Mouse (Mus musculus) neural tube, embryonic 13.5 days (tissue): ENCODE measurements around the gene Sod1. TPM values are rescaled to one million over a fixed set of nuclear protein-coding genes. Genes with fewer than 3 reads are reported as not detected.
A peak's percentile ranks its signal among the peaks of the same experiment; 100 is the strongest.
"Not testable (repeated sequence)": the region's sequence is repeated elsewhere in the genome, so short reads cannot be mapped to it uniquely, and the experiment has no call there.

ENCODE experiments used
- ATAC-seq: fragments of 200-750 bp; cut with Nextera tagmentation; 2 replicates; pipeline ENCODE4 v1.8.0; 2017; ENCODE audit warnings: low read depth, mild to moderate bottlenecking, moderate TSS enrichment, moderate library complexity
- H3K27ac ChIP-seq: fragments of 300-500 bp; sonication (generic); replicated peaks from 2 replicates; pipeline ENCODE4 v1.5.1; 2015; ENCODE audit warnings: moderate library complexity, mild to moderate bottlenecking, inconsistent platforms
- H3K27me3 ChIP-seq: fragments of 300-500 bp; sonication (generic); 2 replicates; pipeline ENCODE4 v1.6.1; 2015; ENCODE audit warnings: mild to moderate bottlenecking, inconsistent platforms
- H3K36me3 ChIP-seq: fragments of 300-500 bp; sonication (generic); 2 replicates; pipeline ENCODE4 v1.6.1; 2015; ENCODE audit warnings: mild to moderate bottlenecking, inconsistent platforms
- H3K4me1 ChIP-seq: fragments of 300-500 bp; sonication (generic); replicated peaks from 2 replicates; pipeline ENCODE4 v1.6.1; 2015; ENCODE audit warnings: inconsistent platforms
- H3K4me2 ChIP-seq: fragments of 300-500 bp; sonication (generic); 2 replicates; pipeline ENCODE4 v1.6.1; 2015; ENCODE audit warnings: inconsistent platforms, mild to moderate bottlenecking, moderate library complexity
- H3K4me3 ChIP-seq: fragments of 300-500 bp; sonication (generic); 2 replicates; pipeline ENCODE4 v1.5.1; 2015; ENCODE audit warnings: mild to moderate bottlenecking, inconsistent platforms
- H3K9ac ChIP-seq: fragments of 300-500 bp; sonication (generic); 2 replicates; pipeline ENCODE4 v1.6.1; 2015; ENCODE audit warnings: moderate library complexity, mild to moderate bottlenecking, inconsistent platforms
- H3K9me3 ChIP-seq: fragments of 300-500 bp; sonication (generic); 2 replicates; pipeline ENCODE4 v1.6.1; 2016; ENCODE audit warnings: inconsistent platforms
- WGBS: fragments of 180-500 bp; shearing (Covaris S2); methylation state at CpG from one replicate; pipeline ENCODE4 v1.1.7; 2015; 5-methylcytosine and 5-hydroxymethylcytosine counted together
- polyA plus RNA-seq: library from polyadenylated mRNA; unstranded; fragments of >200 nt; fragmentation: Nextera tagmentation; extraction: Ambion mirVana; gene quantifications from 2 replicates; pipeline ENCODE4 v1.2.1, GENCODE M21; 2015

Sod1 gene
- polyA plus RNA-seq, 1 experiment from 2014 or later: 918 TPM

- 91% methylated on average over 11 of the region's 11 CpGs for WGBS
- no peaks in the 10 kb centered on the region for H3K9me3 ChIP-seq
- no peak for ATAC-seq
- no peak overlapping the region for H3K4me2 ChIP-seq
- no peak overlapping the region for H3K4me3 ChIP-seq
- no peaks in the 10 kb centered on the region for H3K36me3 ChIP-seq
- no peaks in the 10 kb centered on the region for H3K27me3 ChIP-seq
- H3K27ac ChIP-seq: no peak overlapping the region
- 0 out of 2 replicates have a peak, but pooled peaks cover 3% of the 10 kb centered on the region for H3K4me1 ChIP-seq
- H3K9ac ChIP-seq: no peak overlapping the region
Measured at GRCm38 (mm10) chr16:90214731-90215565, 5.6 kb upstream of the Sod1 start.

DNA sequence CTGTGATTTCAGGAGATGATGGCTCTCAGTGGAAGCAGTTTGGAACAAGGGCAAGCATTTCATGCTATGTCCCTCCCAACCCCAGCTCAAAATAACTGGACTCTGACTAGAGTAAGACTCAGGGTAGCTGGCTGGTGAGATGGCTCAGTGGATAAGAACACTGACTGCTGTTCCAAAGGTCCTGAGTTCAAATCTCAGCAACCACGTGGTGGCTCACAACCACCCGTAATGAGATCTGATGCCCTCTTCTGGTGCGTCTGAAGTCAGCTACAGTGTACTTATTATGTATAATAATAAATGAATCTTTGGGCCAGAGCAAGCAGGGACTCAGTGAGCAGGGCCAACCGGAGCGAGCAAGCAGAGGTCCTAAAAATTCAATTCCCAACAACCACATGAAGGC, 4.7 kb upstream of the Sod1 start:
- H3K9ac ChIP-seq, H3K9me3 ChIP-seq, H3K36me3 ChIP-seq, H3K4me3 ChIP-seq, ATAC-seq, H3K27me3 ChIP-seq, H3K27ac ChIP-seq, H3K4me2 ChIP-seq, H3K4me1 ChIP-seq: not testable (repeated sequence)
- 88% methylated on average over 5 of the region's 5 CpGs for WGBS

- H3K4me3 ChIP-seq: no peak overlapping the region
- ATAC-seq: no peak
- no peak overlapping the region for H3K4me2 ChIP-seq
Measured at GRCm38 (mm10) chr16:90216414-90216813, 4.1 kb upstream of the Sod1 start.

GRCm38 (mm10) chr16:90217356-90217755, 3.2 kb upstream of the Sod1 start:
- H3K36me3 ChIP-seq: no peaks in the 10 kb centered on the region
- no peaks in the 10 kb centered on the region for H3K27me3 ChIP-seq
- H3K4me1 ChIP-seq: peaks cover 15% of the 10 kb centered on the region
- 20% methylated on average over 3 of the region's 3 CpGs for WGBS
- ATAC-seq: no peak
- H3K9me3 ChIP-seq: no peaks in the 10 kb centered on the region
- H3K27ac ChIP-seq: no peak overlapping the region
- no peak overlapping the region for H3K4me2 ChIP-seq
- no peak overlapping the region for H3K9ac ChIP-seq
- H3K4me3 ChIP-seq: no peak overlapping the region

More at GRCm38 (mm10) chr16:90216414-90216813, 4.1 kb upstream of the Sod1 start:
- no peak overlapping the region for H3K27ac ChIP-seq
- H3K27me3 ChIP-seq: no peaks in the 10 kb centered on the region
- peaks cover 6% of the 10 kb centered on the region for H3K4me1 ChIP-seq
- no peak overlapping the region for H3K9ac ChIP-seq
- no peaks in the 10 kb centered on the region for H3K36me3 ChIP-seq
- WGBS: 89% methylated on average over 2 of the region's 2 CpGs
- H3K9me3 ChIP-seq: no peaks in the 10 kb centered on the region

GRCm38 (mm10) chr16:90217926-90218325, 2.6 kb upstream of the Sod1 start:
- no peaks in the 10 kb centered on the region for H3K9me3 ChIP-seq
- no peak overlapping the region for H3K9ac ChIP-seq
- H3K4me1 ChIP-seq: peaks cover 21% of the 10 kb centered on the region
- H3K27me3 ChIP-seq: no peaks in the 10 kb centered on the region
- no peak overlapping the region for H3K4me3 ChIP-seq
- H3K4me2 ChIP-seq: no peak overlapping the region
- no peaks in the 10 kb centered on the region for H3K36me3 ChIP-seq
- no peak for ATAC-seq
- 73% methylated on average over 4 of the region's 4 CpGs for WGBS
- no peak overlapping the region for H3K27ac ChIP-seq

GRCm38 (mm10) chr16:90219445-90219844, 1.1 kb upstream of the Sod1 start:
- not testable (repeated sequence) for H3K9ac ChIP-seq, H3K36me3 ChIP-seq, ATAC-seq, H3K27me3 ChIP-seq, H3K4me3 ChIP-seq, H3K9me3 ChIP-seq, H3K27ac ChIP-seq, H3K4me2 ChIP-seq
- H3K4me1 ChIP-seq: peaks cover 35% of the 10 kb centered on the region
- WGBS: 70% methylated on average over 4 of the region's 4 CpGs

- Histone ChIP-seq H3K36me3 (peaks cover 23% of the 10 kb centered on the region), H3K4me2 (peak overlapping the region; percentile 85), H3K27ac (peak overlapping the region; percentile 92), H3K4me1 (peaks cover 35% of the 10 kb centered on the region), H3K9me3 (no peaks in the 10 kb centered on the region), H3K27me3 (no peaks in the 10 kb centered on the region), H3K4me3 (peak overlapping the region; percentile 94), H3K9ac (peak overlapping the region; percentile 96)
- WGBS: under 1% methylated on average over 48 of the region's 52 CpGs
- ATAC-seq: peak; percentile 85
Measured at GRCm38 (mm10) chr16:90220892-90221431, 408 bp downstream of the Sod1 start.

GRCm38 (mm10) chr16:90221441-90222070, 1.0 kb downstream of the Sod1 start:
- peak overlapping the region; percentile 92 for H3K27ac ChIP-seq
- peaks cover 29% of the 10 kb centered on the region for H3K36me3 ChIP-seq
- no peaks in the 10 kb centered on the region for H3K9me3 ChIP-seq
- peak overlapping the region; percentile 96 for H3K9ac ChIP-seq
- H3K4me2 ChIP-seq: peak overlapping the region; percentile 85
- ATAC-seq: no peak
- WGBS: 6% methylated on average over 20 of the region's 20 CpGs
- no peaks in the 10 kb centered on the region for H3K27me3 ChIP-seq
- H3K4me1 ChIP-seq: peaks cover 35% of the 10 kb centered on the region
- peak overlapping the region; percentile 94 for H3K4me3 ChIP-seq

DNA sequence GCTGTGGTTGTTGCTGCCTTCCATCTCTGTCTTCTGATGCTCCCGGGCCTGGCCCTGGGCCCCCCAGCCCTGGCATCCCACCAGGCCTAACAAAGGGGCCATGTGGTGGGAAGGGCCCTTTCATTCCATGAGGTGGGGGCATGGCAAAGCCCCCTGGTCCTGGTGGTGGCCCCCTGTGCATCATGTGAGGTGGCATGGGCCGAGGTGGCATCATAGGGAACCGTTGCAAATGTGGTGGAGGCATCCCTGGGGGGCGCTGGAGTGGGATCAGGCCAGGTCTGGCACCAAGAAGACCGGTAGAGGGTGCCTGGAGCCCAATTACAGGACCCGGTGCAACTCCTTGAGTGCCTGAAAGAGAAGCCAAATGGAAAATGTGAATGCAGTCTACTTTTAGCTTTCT, 9.3 kb downstream of the Sod1 start:
- Histone ChIP-seq H3K4me2 (no peak overlapping the region), H3K27ac (no peak overlapping the region), H3K36me3 (peaks cover 44% of the 10 kb centered on the region), H3K9me3 (no peaks in the 10 kb centered on the region), H3K4me3 (no peak overlapping the region), H3K9ac (no peak overlapping the region), H3K27me3 (no peaks in the 10 kb centered on the region), H3K4me1 (no peaks in the 10 kb centered on the region)
- WGBS: 82% methylated on average over 6 of the region's 6 CpGs
- ATAC-seq: no peak

DNA sequence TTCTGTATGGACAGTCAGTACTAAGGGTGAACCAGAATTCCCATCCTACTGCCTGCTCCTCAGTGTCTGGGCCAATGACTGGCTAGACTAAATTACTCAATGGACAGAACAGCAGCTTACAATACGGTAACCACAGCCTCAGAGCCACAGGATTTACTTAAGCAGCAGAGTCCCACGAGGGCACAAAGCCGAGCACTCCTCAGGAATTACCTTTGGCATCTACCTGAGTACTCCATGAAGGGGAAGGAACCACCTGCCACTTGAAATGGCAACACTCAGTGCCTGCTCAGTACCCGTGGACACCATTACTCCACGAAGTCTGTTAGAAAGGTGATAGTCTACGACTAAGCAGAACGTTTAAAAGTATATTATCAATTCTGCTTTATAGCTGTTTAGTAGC, 10.7 kb downstream of the Sod1 start:
- peaks cover 36% of the 10 kb centered on the region for H3K36me3 ChIP-seq
- no peak overlapping the region for H3K27ac ChIP-seq
- 89% methylated on average over 7 of the region's 7 CpGs for WGBS
- no peaks in the 10 kb centered on the region for H3K4me1 ChIP-seq
- no peak overlapping the region for H3K4me2 ChIP-seq
- H3K9me3 ChIP-seq: no peaks in the 10 kb centered on the region
- H3K27me3 ChIP-seq: no peaks in the 10 kb centered on the region
- no peak overlapping the region for H3K9ac ChIP-seq
- no peak for ATAC-seq
- H3K4me3 ChIP-seq: no peak overlapping the region

DNA sequence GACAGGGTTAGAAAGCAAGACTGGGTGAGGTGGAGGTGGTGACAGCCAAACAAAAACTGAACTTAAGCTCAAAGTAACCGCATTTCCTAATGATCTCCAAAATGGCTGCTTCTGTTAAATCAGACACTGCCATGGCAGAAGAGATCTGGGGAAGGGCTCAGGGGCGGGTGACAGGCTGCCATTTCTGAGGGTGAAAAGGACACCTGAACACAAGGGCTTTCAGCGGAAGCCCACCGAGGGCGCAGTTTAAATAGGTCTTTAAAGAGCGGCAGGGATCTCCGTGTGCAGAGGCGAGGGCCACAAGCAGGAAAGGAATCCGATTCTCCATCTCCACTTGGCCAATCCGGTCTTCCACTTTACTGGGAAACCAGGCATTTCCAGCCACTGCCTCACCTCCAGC, 13.1 kb downstream of the Sod1 start:
- WGBS: 92% methylated on average over 10 of the region's 10 CpGs
- peaks cover 20% of the 10 kb centered on the region for H3K36me3 ChIP-seq
- H3K4me3 ChIP-seq: no peak overlapping the region
- H3K9me3 ChIP-seq: no peaks in the 10 kb centered on the region
- ATAC-seq: no peak
- no peak overlapping the region for H3K27ac ChIP-seq
- H3K4me1 ChIP-seq: no peaks in the 10 kb centered on the region
- no peak overlapping the region for H3K4me2 ChIP-seq
- no peak overlapping the region for H3K9ac ChIP-seq
- H3K27me3 ChIP-seq: no peaks in the 10 kb centered on the region

DNA sequence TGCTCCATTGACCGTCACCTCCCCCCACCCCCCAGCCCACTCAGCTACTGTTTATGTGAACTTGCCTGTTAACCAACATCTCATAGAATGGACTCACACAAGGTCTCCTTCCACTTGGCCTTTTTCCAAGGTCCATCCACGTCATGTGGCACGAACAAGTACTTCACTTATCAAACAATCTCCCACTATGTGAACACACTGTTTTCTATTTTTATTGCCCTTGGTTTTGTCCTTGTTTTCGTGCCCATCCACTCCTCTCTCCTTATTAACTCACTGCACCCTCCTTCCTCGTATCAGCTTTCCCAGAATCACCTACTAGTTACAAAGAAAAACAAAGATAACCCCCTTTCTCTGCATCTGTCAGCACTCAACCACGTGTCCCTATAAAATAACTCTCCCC, 14.1 kb downstream of the Sod1 start:
- Histone ChIP-seq H3K4me3 (no peak overlapping the region), H3K27me3 (no peaks in the 10 kb centered on the region), H3K4me2 (no peak overlapping the region), H3K9ac (no peak overlapping the region), H3K4me1 (no peaks in the 10 kb centered on the region), H3K36me3 (peaks cover 20% of the 10 kb centered on the region), H3K27ac (no peak overlapping the region), H3K9me3 (no peaks in the 10 kb centered on the region)
- 68% methylated on average over 6 of the region's 6 CpGs for WGBS
- no peak for ATAC-seq
